Comparison of ENCODE assay signal across 19 mouse cellular contexts in the genomic region with DNA sequence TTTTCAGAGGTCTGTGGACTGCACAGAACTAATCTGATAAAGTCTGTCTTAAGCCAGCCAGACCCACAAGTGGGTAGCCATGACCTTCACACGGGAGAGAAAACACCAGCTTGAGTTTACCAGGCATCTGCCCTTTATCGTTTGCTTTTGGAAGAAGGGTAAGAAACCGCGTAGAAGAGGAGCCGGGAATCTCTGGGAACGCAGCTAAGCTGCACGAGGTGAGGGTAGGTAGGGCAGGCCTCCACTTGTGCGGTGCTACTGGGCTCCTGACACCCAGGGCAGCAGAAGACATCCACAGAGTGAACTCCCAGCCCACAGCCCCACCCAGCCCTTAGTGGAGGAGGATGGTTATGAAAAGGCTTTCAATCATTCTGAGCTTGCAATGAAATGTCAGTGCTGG. TPM values are rescaled to one million over a fixed set of nuclear protein-coding genes. Genes with fewer than 3 reads are reported as not detected.
DNase-seq lines count a peak whose midpoint lies in the region; ATAC-seq and TF ChIP-seq lines count a peak whose summit lies in the region.
"Had no signal": no experiment of that assay in that cellular context is flagged by ENCODE, and none has a peak within 500 bp of the region (broad histone marks: within the 10 kb centered on the region; RNA-seq: fewer than 3 reads in every experiment).

No protein-coding gene starts in this region.

- no peaks in the 10 kb centered on the region for H3K27me3 ChIP-seq in heart, adult 2 months (ENCODE audit: control insufficient read depth, insufficient read depth, low read length)
- no peaks in the 10 kb centered on the region for H3K27me3 ChIP-seq in midbrain, embryonic 11.5 days (ENCODE audit: control insufficient read depth, insufficient read depth, low read length)
- no peaks in the 10 kb centered on the region for H3K27me3 ChIP-seq in midbrain, embryonic 13.5 days
- H3K27me3 ChIP-seq: CH12.LX, Patski had no signal

- no peak overlapping the region for H3K4me2 ChIP-seq in midbrain, embryonic 11.5 days
- H3K4me2 ChIP-seq in midbrain, embryonic 13.5 days (replicated peaks): no peak overlapping the region

- no peak overlapping the region for H3K4me3 ChIP-seq in heart, adult 2 months
- no peak overlapping the region for H3K4me3 ChIP-seq in midbrain, embryonic 11.5 days (ENCODE audit: low read depth, low read length)
- no peak overlapping the region for H3K4me3 ChIP-seq in midbrain, embryonic 13.5 days (replicated peaks)

- no peaks in the 10 kb centered on the region for H3K79me2 ChIP-seq in heart, adult 2 months (replicated peaks; ENCODE audit: control insufficient read depth, insufficient read depth, low read length)

- no peaks in the 10 kb centered on the region for H3K36me3 ChIP-seq in heart, adult 2 months (ENCODE audit: control insufficient read depth, insufficient read depth, low read length)
- no peaks in the 10 kb centered on the region for H3K36me3 ChIP-seq in midbrain, embryonic 11.5 days (ENCODE audit: control insufficient read depth, insufficient read depth, low read length)
- H3K36me3 ChIP-seq in midbrain, embryonic 13.5 days: no peaks in the 10 kb centered on the region

- intact Hi-C loops in heart, adult 2 months (cut with DNase I): no loop called here

- WGBS in heart, adult 2 months: 83% methylated on average over 8 of the region's 8 CpGs
- 92% methylated on average over 8 of the region's 8 CpGs for WGBS in midbrain, embryonic 11.5 days
- 86% methylated on average over 8 of the region's 8 CpGs for WGBS in midbrain, embryonic 13.5 days

- peak; percentile 71 for DNase-seq in heart, adult 11 months
- DNase-seq in heart, adult 2 months: no peak
- peak; percentile 17 for DNase-seq in midbrain, embryonic 11.5 days (ENCODE audit: low spot score, missing footprints)
- DNase-seq: adrenal gland, adult 2 months; adrenal gland, adult 8-10 months; adrenal gland, postnatal 10 days; adrenal gland, postnatal 14 days; adrenal gland, postnatal 25 days; adrenal gland, postnatal 36 days; B cell, adult 2 months; cerebellum, adult 11 months; cerebellum, adult 11-12 months; cerebellum, adult 18-20 months had no signal

- no peak overlapping the region for H3K27ac ChIP-seq in heart, adult 2 months
- H3K27ac ChIP-seq in midbrain, embryonic 11.5 days (ENCODE audit: low read depth, low read length): no peak overlapping the region
- H3K27ac ChIP-seq in midbrain, embryonic 13.5 days: no peak overlapping the region

- no peak for TF ChIP-seq CTCF in heart, adult 2 months (IDR thresholded peaks at IDR 0.05)

- H3K4me1 ChIP-seq in heart, adult 2 months (ENCODE audit: control insufficient read depth, insufficient read depth, low read length): no peaks in the 10 kb centered on the region
- no peaks in the 10 kb centered on the region for H3K4me1 ChIP-seq in midbrain, embryonic 11.5 days (ENCODE audit: control insufficient read depth, insufficient read depth, low read length)
- H3K4me1 ChIP-seq in midbrain, embryonic 13.5 days (replicated peaks): no peaks in the 10 kb centered on the region

- no peak for ATAC-seq in midbrain, embryonic 11.5 days (ENCODE audit: low FRiP score)
- no peak for ATAC-seq in midbrain, embryonic 13.5 days
- ATAC-seq: activated CD4-positive, CD25-positive, alpha-beta regulatory T cell, adult 4 months; CD4-positive, CD25-positive, alpha-beta regulatory T cell, adult 4 months; Patski had no signal

- no peaks in the 10 kb centered on the region for H3K9me3 ChIP-seq in midbrain, embryonic 11.5 days (ENCODE audit: control insufficient read depth, low read length)
- H3K9me3 ChIP-seq in midbrain, embryonic 13.5 days: no peaks in the 10 kb centered on the region
- H3K9me3 ChIP-seq: G1E had no signal

- no peak for TF ChIP-seq EP300 in heart, adult 2 months (IDR thresholded peaks at IDR 0.05; ENCODE audit: insufficient read depth, low read depth, low read length)

- H3K9ac ChIP-seq in heart, adult 2 months (ENCODE audit: low read depth, low read length): no peak overlapping the region
- H3K9ac ChIP-seq in midbrain, embryonic 11.5 days (ENCODE audit: low read length): no peak overlapping the region
- no peak overlapping the region for H3K9ac ChIP-seq in midbrain, embryonic 13.5 days (replicated peaks)

- no peak for TF ChIP-seq POLR2A in heart, adult 2 months (IDR thresholded peaks at IDR 0.05; ENCODE audit: insufficient read depth, low read depth, low read length)

RNA-seq across cellular contexts. Expression of a gene that starts 59.2 kb away (rescaled TPM):
- 1 to 10 TPM; 1.3 to 3.1 TPM for total RNA-seq in heart, adult 2 months (2021)
- polyA plus RNA-seq in heart, adult 2 months (2012; rRNA removed): 5.4 and 12.9 TPM in 2 replicates
- 1.1 TPM in 2 replicates for polyA plus RNA-seq in midbrain, embryonic 11.5 days (2014; fragmentation: Nextera tagmentation; extraction: Ambion mirVana)
- polyA plus RNA-seq in midbrain, embryonic 13.5 days (2015; fragmentation: Nextera tagmentation; extraction: Ambion mirVana): 1.9 TPM in 2 replicates

Comparison
In these comparisons a context has a peak if more than half of its experiments do, and no peak if none do; other contexts are left out.
1. DNase-seq: peak in heart, adult 11 months (single experiment) and midbrain, embryonic 11.5 days (single experiment); none in heart, adult 2 months (0 of 2).